Mouse (Mus musculus): ENCODE data around the gene Ube2c. TPM values are rescaled to one million over a fixed set of nuclear protein-coding genes. Genes with fewer than 3 reads are reported as not detected.
A peak's percentile ranks its signal among the peaks of the same experiment; 100 is the strongest.

Gene Ube2c
- polyA plus RNA-seq, 1 experiment from 2014 or later = 428 TPM

GRCm38 (mm10) chr2:164779481-164780086, 9.9 kb downstream of the Ube2c start, which contains the start of gene Tnnc2:
TSS of gene Tnnc2 (minus strand) at chr2:164779967.
- ATAC-seq (ENCODE audit: insufficient read depth, low FRiP score, low read depth) = no peak
- Histone ChIP-seq H3K9ac (no peak within 1 kb of the TSS), H3K4me1 (peaks cover 1% of the 10 kb centered on the region; the same call in 1 of the 2 replicates), H3K9me3 (no peaks in the 10 kb centered on the region), H3K36me3 (no peaks in the 10 kb centered on the region), H3K27me3 (replicated peaks) (no peaks in the 10 kb centered on the region), H3K27ac (no peak within 1 kb of the TSS), H3K4me2 (no peak within 1 kb of the TSS), H3K4me3 (replicated peaks) (no peak within 1 kb of the TSS)
- 73% methylated on average over 8 of the region's 8 CpGs for WGBS

GRCm38 (mm10) chr2:164781876-164782275, 12.2 kb downstream of the Ube2c start:
- H3K36me3 ChIP-seq = no peaks in the 10 kb centered on the region
- 67% methylated on average over 4 of the region's 4 CpGs for WGBS
- H3K4me1 ChIP-seq = peaks cover 9% of the 10 kb centered on the region; the same call in 1 of the 2 replicates
- H3K4me2 ChIP-seq = no peak overlapping the region
- H3K9ac ChIP-seq = no peak overlapping the region
- H3K4me3 ChIP-seq (replicated peaks) = no peak overlapping the region
- no peaks in the 10 kb centered on the region for H3K27me3 ChIP-seq (replicated peaks)
- no peaks in the 10 kb centered on the region for H3K9me3 ChIP-seq
- no peak for ATAC-seq (ENCODE audit: insufficient read depth, low FRiP score, low read depth)
- H3K27ac ChIP-seq = no peak overlapping the region

- H3K9me3 ChIP-seq = no peaks in the 10 kb centered on the region
- H3K4me2 ChIP-seq = no peak overlapping the region
- H3K36me3 ChIP-seq = no peaks in the 10 kb centered on the region
- no peak for ATAC-seq (ENCODE audit: insufficient read depth, low FRiP score, low read depth)
- WGBS = 74% methylated on average over 7 of the region's 7 CpGs
- no peak overlapping the region for H3K9ac ChIP-seq
- H3K4me1 ChIP-seq = peaks cover 21% of the 10 kb centered on the region; the same call in 1 of the 2 replicates
- H3K27ac ChIP-seq = no peak overlapping the region
- no peak overlapping the region for H3K4me3 ChIP-seq (replicated peaks)
- no peaks in the 10 kb centered on the region for H3K27me3 ChIP-seq (replicated peaks)
Observed at GRCm38 (mm10) chr2:164783926-164784581, 14.4 kb downstream of the Ube2c start.

GRCm38 (mm10) chr2:164784869-164785420, 15.2 kb downstream of the Ube2c start:
- WGBS = under 1% methylated on average over 7 of the region's 7 CpGs

GRCm38 (mm10) chr2:164785481-164786387, 16.0 kb downstream of the Ube2c start, which contains the start of gene Snx21:
TSS of gene Snx21 (plus strand) at chr2:164785823.
- peak within 1 kb of the TSS; percentile 73 for H3K9ac ChIP-seq
- peak within 1 kb of the TSS; percentile 94 for H3K27ac ChIP-seq
- peaks cover 21% of the 10 kb centered on the region; the same call in 1 of the 2 replicates for H3K4me1 ChIP-seq
- H3K9me3 ChIP-seq = no peaks in the 10 kb centered on the region
- ATAC-seq (ENCODE audit: insufficient read depth, low FRiP score, low read depth) = peak; percentile 94
- WGBS = under 1% methylated on average over 75 of the region's 89 CpGs
- no peaks in the 10 kb centered on the region for H3K27me3 ChIP-seq (replicated peaks)
- H3K36me3 ChIP-seq = no peaks in the 10 kb centered on the region
- peak within 1 kb of the TSS; percentile 84 for H3K4me2 ChIP-seq
- peak within 1 kb of the TSS; percentile 68 for H3K4me3 ChIP-seq (replicated peaks)

More at GRCm38 (mm10) chr2:164784869-164785420, 15.2 kb downstream of the Ube2c start:
- H3K9me3 ChIP-seq = no peaks in the 10 kb centered on the region
- peak overlapping the region; percentile 73; the same call in 1 of the 2 replicates for H3K9ac ChIP-seq
- peak overlapping the region; percentile 68 for H3K4me3 ChIP-seq (replicated peaks)
- peak overlapping the region; percentile 84 for H3K4me2 ChIP-seq
- peaks cover 21% of the 10 kb centered on the region; the same call in 1 of the 2 replicates for H3K4me1 ChIP-seq
- H3K27ac ChIP-seq = peak overlapping the region; percentile 94
- H3K27me3 ChIP-seq (replicated peaks) = no peaks in the 10 kb centered on the region
- ATAC-seq (ENCODE audit: insufficient read depth, low FRiP score, low read depth) = no peak
- H3K36me3 ChIP-seq = no peaks in the 10 kb centered on the region

GRCm38 (mm10) chr2:164786388-164786885, 16.7 kb downstream of the Ube2c start:
- ATAC-seq (ENCODE audit: insufficient read depth, low FRiP score, low read depth) = no peak
- H3K4me3 ChIP-seq (replicated peaks) = peak overlapping the region; percentile 68
- H3K4me1 ChIP-seq = peaks cover 21% of the 10 kb centered on the region; the same call in 1 of the 2 replicates
- peak overlapping the region; percentile 84 for H3K4me2 ChIP-seq
- H3K9me3 ChIP-seq = no peaks in the 10 kb centered on the region
- H3K36me3 ChIP-seq = no peaks in the 10 kb centered on the region
- H3K9ac ChIP-seq = peak overlapping the region; percentile 73
- H3K27ac ChIP-seq = peak overlapping the region; percentile 94
- WGBS = 10% methylated on average over 15 of the region's 15 CpGs
- H3K27me3 ChIP-seq (replicated peaks) = no peaks in the 10 kb centered on the region

- WGBS = 79% methylated on average over 3 of the region's 3 CpGs
- no peak overlapping the region for H3K9ac ChIP-seq
- peaks cover 4% of the 10 kb centered on the region for H3K36me3 ChIP-seq
- H3K4me1 ChIP-seq = peaks cover 21% of the 10 kb centered on the region; the same call in 1 of the 2 replicates
- peak overlapping the region; percentile 84 for H3K4me2 ChIP-seq
- H3K27me3 ChIP-seq (replicated peaks) = no peaks in the 10 kb centered on the region
- 0 out of 2 replicates have a peak overlapping the region, but pooled peaks have one; percentile 6 for H3K27ac ChIP-seq
- peak overlapping the region; percentile 68; the same call in 1 of the 2 replicates for H3K4me3 ChIP-seq (replicated peaks)
- no peak for ATAC-seq (ENCODE audit: insufficient read depth, low FRiP score, low read depth)
- no peaks in the 10 kb centered on the region for H3K9me3 ChIP-seq
Observed at GRCm38 (mm10) chr2:164787032-164787431, 17.3 kb downstream of the Ube2c start.

- Histone ChIP-seq H3K9me3 (no peaks in the 10 kb centered on the region), H3K4me2 (no peak overlapping the region), H3K27me3 (replicated peaks) (no peaks in the 10 kb centered on the region), H3K4me1 (peaks cover 21% of the 10 kb centered on the region; the same call in 1 of the 2 replicates), H3K27ac (no peak overlapping the region), H3K36me3 (peaks cover 11% of the 10 kb centered on the region), H3K9ac (no peak overlapping the region), H3K4me3 (replicated peaks) (no peak overlapping the region)
- 79% methylated on average over 10 of the region's 10 CpGs for WGBS
- ATAC-seq (ENCODE audit: insufficient read depth, low FRiP score, low read depth) = no peak
Observed at GRCm38 (mm10) chr2:164787779-164788178, 18.1 kb downstream of the Ube2c start.

GRCm38 (mm10) chr2:164788411-164788810, 18.7 kb downstream of the Ube2c start:
- Histone ChIP-seq H3K27ac (no peak overlapping the region), H3K4me2 (no peak overlapping the region), H3K27me3 (replicated peaks) (no peaks in the 10 kb centered on the region), H3K9ac (no peak overlapping the region), H3K4me1 (peaks cover 21% of the 10 kb centered on the region; the same call in 1 of the 2 replicates), H3K9me3 (no peaks in the 10 kb centered on the region), H3K4me3 (replicated peaks) (no peak overlapping the region), H3K36me3 (peaks cover 14% of the 10 kb centered on the region)
- 59% methylated on average over 4 of the region's 4 CpGs for WGBS
- ATAC-seq (ENCODE audit: insufficient read depth, low FRiP score, low read depth) = no peak

GRCm38 (mm10) chr2:164790451-164790850, 20.8 kb downstream of the Ube2c start:
- no peaks in the 10 kb centered on the region for H3K27me3 ChIP-seq (replicated peaks)
- H3K27ac ChIP-seq = no peak overlapping the region
- ATAC-seq (ENCODE audit: insufficient read depth, low FRiP score, low read depth) = no peak
- peaks cover 18% of the 10 kb centered on the region for H3K4me1 ChIP-seq
- WGBS = 65% methylated on average over 4 of the region's 4 CpGs
- H3K9me3 ChIP-seq = no peaks in the 10 kb centered on the region
- no peak overlapping the region for H3K4me2 ChIP-seq
- peaks cover 28% of the 10 kb centered on the region for H3K36me3 ChIP-seq
- H3K4me3 ChIP-seq (replicated peaks) = no peak overlapping the region
- H3K9ac ChIP-seq = no peak overlapping the region

GRCm38 (mm10) chr2:164791841-164792261, 22.2 kb downstream of the Ube2c start:
- H3K9me3 ChIP-seq = no peaks in the 10 kb centered on the region
- H3K4me1 ChIP-seq = peaks cover 14% of the 10 kb centered on the region
- H3K4me2 ChIP-seq = no peak overlapping the region
- H3K4me3 ChIP-seq (replicated peaks) = no peak overlapping the region
- H3K27me3 ChIP-seq (replicated peaks) = no peaks in the 10 kb centered on the region
- no peak overlapping the region for H3K9ac ChIP-seq
- no peak overlapping the region for H3K27ac ChIP-seq
- no peak for ATAC-seq (ENCODE audit: insufficient read depth, low FRiP score, low read depth)
- 92% methylated on average over 18 of the region's 18 CpGs for WGBS
- H3K36me3 ChIP-seq = peaks cover 31% of the 10 kb centered on the region

Measured in stomach, embryonic 15.5 days (tissue).